Mouse (Mus musculus) gastrocnemius, adult 8-10 months (tissue): Measurements from ENCODE around the gene Bmp2k. TPM values are rescaled to one million over a fixed set of nuclear protein-coding genes. Genes with fewer than 3 reads are reported as not detected.
A peak's percentile ranks its signal among the peaks of the same experiment; 100 is the strongest.

ENCODE experiments used
- DNase-seq, 2 experiments: peaks; one replicate each; pipeline ENCODE4 v3.0.0; 2022; ENCODE audit warnings: low spot score in 2 of 2
- total RNA-seq, 4 experiments: library from RNA; stranded (reverse); gene quantifications; 2 replicates each; pipeline ENCODE4 v1.2.4; 2022

Bmp2k gene
- total RNA-seq, 4 experiments from 2014 or later: 11.8 to 14.4 (median 13.5) TPM

- DNase-seq: no peak
Observed at GRCm38 (mm10) chr5:97095335-97095734, 97.8 kb downstream of the Bmp2k start.

GRCm38 (mm10) chr5:97097631-97098041 lies 100.1 kb downstream of the Bmp2k start:
- no peak for DNase-seq

- DNase-seq: no peak
Observed at GRCm38 (mm10) chr5:97099954-97100353, 102.5 kb downstream of the Bmp2k start.

GRCm38 (mm10) chr5:97108333-97108732 lies 110.8 kb downstream of the Bmp2k start:
- DNase-seq: no peak

GRCm38 (mm10) chr5:97110133-97110532 lies 112.6 kb downstream of the Bmp2k start:
- DNase-seq: no peak

GRCm38 (mm10) chr5:97110697-97111096 lies 113.2 kb downstream of the Bmp2k start:
- DNase-seq: no peak

- DNase-seq: peak; percentile 95 to 96
Observed at GRCm38 (mm10) chr5:97111207-97111910, 113.9 kb downstream of the Bmp2k start, which contains the start of gene Paqr3. TSS of gene Paqr3 (minus strand) at chr5:97111596.

GRCm38 (mm10) chr5:97124977-97125376 lies 127.5 kb downstream of the Bmp2k start:
- DNase-seq: no peak

GRCm38 (mm10) chr5:97125459-97125970 lies 128.0 kb downstream of the Bmp2k start:
- DNase-seq: no peak

GRCm38 (mm10) chr5:97126005-97126404 lies 128.5 kb downstream of the Bmp2k start:
- no peak for DNase-seq

GRCm38 (mm10) chr5:97127284-97127683 lies 129.8 kb downstream of the Bmp2k start:
- DNase-seq: no peak

- peak in 1 of 2 experiments; percentile 12 for DNase-seq
Observed at GRCm38 (mm10) chr5:97128242-97129226, 131.0 kb downstream of the Bmp2k start.

- no peak for DNase-seq
Observed at GRCm38 (mm10) chr5:97129589-97129988, 132.1 kb downstream of the Bmp2k start.

GRCm38 (mm10) chr5:97135331-97135730 lies 137.8 kb downstream of the Bmp2k start:
- no peak for DNase-seq

Other genes with a start within 250 kb of the Bmp2k start
- gene Anxa3, start 204.3 kb upstream of the Bmp2k start, total RNA-seq: 10 to 100 TPM in 2 of 4 experiments, 1 to 10 TPM in 2; 6.2 to 12.2 (median 10.0) TPM
- gene Paqr3, start 113.9 kb downstream of the Bmp2k start, total RNA-seq: 1 to 10 TPM; 2.6 to 6.0 (median 3.6) TPM